Mouse (Mus musculus) megakaryocyte, embryonic 14.5 days (primary cell): ENCODE measurements around the gene Dlgap3. TPM values are rescaled to one million over a fixed set of nuclear protein-coding genes. Genes with fewer than 3 reads are reported as not detected.

Experiments
- H3K27me3 ChIP-seq: replicated peaks from 2 replicates; pipeline ENCODE3; 2012; ENCODE audit warnings: inconsistent platforms
- H3K36me3 ChIP-seq: replicated peaks from 2 replicates; pipeline ENCODE3; 2012; ENCODE audit warnings: low read length, inconsistent platforms, mixed read lengths
- H3K4me1 ChIP-seq: 2 replicates; pipeline ENCODE4 v1.6.1; 2012; ENCODE audit warnings: inconsistent platforms
- H3K4me3 ChIP-seq: replicated peaks from 2 replicates; pipeline ENCODE3; 2012; ENCODE audit warnings: moderate library complexity, mild to moderate bottlenecking, inconsistent platforms
- H3K9me3 ChIP-seq: 2 replicates; pipeline ENCODE4 v1.6.1; 2012; ENCODE audit warnings: inconsistent platforms
- FLI1 ChIP-seq: IDR thresholded peaks from 2 replicates; pipeline ENCODE4 v1.6.1; 2012; ENCODE audit warnings: low read length, inconsistent platforms, mixed read lengths
- GATA1 ChIP-seq: IDR thresholded peaks from 3 replicates; pipeline ENCODE4 v1.6.1; 2012; ENCODE audit warnings: mixed read lengths, low read length, inconsistent platforms, borderline replicate concordance
- polyA plus RNA-seq: library from polyadenylated mRNA; stranded (reverse); fragments of >175 nt; gene quantifications from 2 replicates; pipeline ENCODE4 v1.2.3, GENCODE M21; 2012; ENCODE audit warnings: low replicate concordance; ENCODE audit not compliant: insufficient read depth

The Dlgap3 gene
- polyA plus RNA-seq, 1 experiment = 0.07 TPM

- H3K4me3 ChIP-seq = no peak overlapping the region
- H3K36me3 ChIP-seq = no peaks in the 10 kb centered on the region
- H3K27me3 ChIP-seq = peaks cover 62% of the 10 kb centered on the region
- TF ChIP-seq GATA1 (no peak), FLI1 (no peak)
- H3K4me1 ChIP-seq = no peaks in the 10 kb centered on the region; the same call in 1 of the 2 replicates
- H3K9me3 ChIP-seq = no peaks in the 10 kb centered on the region
Measured at GRCm38 (mm10) chr4:127214510-127214909, 45.5 kb downstream of the Dlgap3 start.

GRCm38 (mm10) chr4:127215103-127215502, 46.1 kb downstream of the Dlgap3 start:
- H3K27me3 ChIP-seq = peaks cover 62% of the 10 kb centered on the region
- no peaks in the 10 kb centered on the region for H3K36me3 ChIP-seq
- H3K4me1 ChIP-seq = no peaks in the 10 kb centered on the region
- no peaks in the 10 kb centered on the region for H3K9me3 ChIP-seq
- no peak overlapping the region for H3K4me3 ChIP-seq
- no peak for TF ChIP-seq FLI1
- no peak for TF ChIP-seq GATA1

DNA sequence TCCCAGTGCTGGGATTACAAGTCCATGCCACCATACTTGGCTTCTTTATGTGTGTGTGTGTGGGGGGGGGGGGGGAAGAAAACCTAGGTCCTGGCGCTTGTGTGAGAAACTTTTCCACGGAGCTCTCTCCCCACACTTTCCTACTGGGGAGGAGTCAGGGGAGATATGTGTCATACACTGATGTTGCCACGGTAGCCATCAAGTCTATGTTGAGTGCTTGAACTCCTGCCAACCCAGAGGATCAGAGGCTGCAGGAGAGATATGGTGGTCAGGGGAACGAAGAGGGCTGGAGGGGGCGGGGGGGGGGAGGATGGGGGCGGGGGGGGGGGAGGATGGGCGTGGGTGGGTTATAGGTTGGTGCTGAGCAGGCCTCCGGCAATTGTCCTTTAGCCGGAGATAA, 46.8 kb downstream of the Dlgap3 start:
- Histone ChIP-seq H3K4me1 (no peaks in the 10 kb centered on the region), H3K36me3 (no peaks in the 10 kb centered on the region), H3K9me3 (peaks cover 6% of the 10 kb centered on the region), H3K27me3 (peaks cover 61% of the 10 kb centered on the region), H3K4me3 (no peak overlapping the region)
- TF ChIP-seq FLI1 = no peak
- TF ChIP-seq GATA1 = no peak

DNA sequence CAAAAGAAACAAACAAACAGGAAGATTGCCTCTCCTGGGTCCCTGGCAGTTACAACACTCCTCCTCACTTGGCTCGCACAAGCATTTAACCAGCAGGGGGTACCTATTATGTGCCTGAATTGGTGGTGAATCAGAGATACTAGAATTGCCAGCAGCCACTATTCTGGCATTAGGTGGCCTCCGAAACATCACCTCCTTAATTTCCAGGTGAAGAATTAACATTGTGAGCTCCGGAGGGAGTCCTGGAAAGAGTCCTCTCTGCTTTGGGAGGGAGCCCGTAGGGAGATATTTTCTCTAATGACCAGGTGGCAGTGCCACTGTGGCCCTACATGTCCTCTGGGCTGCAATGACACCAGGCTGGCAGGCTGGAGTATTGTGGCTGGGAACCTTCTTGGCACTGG, 47.2 kb downstream of the Dlgap3 start:
- no peak overlapping the region for H3K4me3 ChIP-seq
- H3K9me3 ChIP-seq = peaks cover 7% of the 10 kb centered on the region
- TF ChIP-seq FLI1 = no peak
- no peak for TF ChIP-seq GATA1
- no peaks in the 10 kb centered on the region for H3K4me1 ChIP-seq
- peaks cover 58% of the 10 kb centered on the region for H3K27me3 ChIP-seq
- H3K36me3 ChIP-seq = no peaks in the 10 kb centered on the region

DNA sequence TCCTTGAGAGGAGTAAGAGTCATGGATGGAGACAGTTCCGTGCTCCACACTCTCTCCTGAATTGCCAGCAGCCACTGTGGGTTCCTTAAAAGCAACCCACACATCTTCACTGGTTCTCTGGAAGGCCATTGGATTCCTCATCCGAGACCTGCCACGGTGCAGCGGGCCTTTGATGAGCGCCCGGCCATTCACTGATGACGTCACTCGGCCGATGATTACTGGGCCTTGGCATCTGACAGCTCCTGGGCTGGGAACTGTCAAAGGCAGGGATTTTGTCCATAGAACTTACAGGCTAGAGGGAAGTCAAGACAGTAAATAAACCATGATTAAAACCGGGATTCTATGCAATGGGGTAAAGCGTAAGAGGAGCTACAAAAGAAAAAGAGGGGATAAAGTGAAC, 48.0 kb downstream of the Dlgap3 start:
- Histone ChIP-seq H3K9me3 (peaks cover 7% of the 10 kb centered on the region), H3K36me3 (no peaks in the 10 kb centered on the region), H3K4me3 (no peak overlapping the region), H3K27me3 (peaks cover 53% of the 10 kb centered on the region), H3K4me1 (no peaks in the 10 kb centered on the region)
- TF ChIP-seq FLI1 (no peak), GATA1 (no peak)

DNA sequence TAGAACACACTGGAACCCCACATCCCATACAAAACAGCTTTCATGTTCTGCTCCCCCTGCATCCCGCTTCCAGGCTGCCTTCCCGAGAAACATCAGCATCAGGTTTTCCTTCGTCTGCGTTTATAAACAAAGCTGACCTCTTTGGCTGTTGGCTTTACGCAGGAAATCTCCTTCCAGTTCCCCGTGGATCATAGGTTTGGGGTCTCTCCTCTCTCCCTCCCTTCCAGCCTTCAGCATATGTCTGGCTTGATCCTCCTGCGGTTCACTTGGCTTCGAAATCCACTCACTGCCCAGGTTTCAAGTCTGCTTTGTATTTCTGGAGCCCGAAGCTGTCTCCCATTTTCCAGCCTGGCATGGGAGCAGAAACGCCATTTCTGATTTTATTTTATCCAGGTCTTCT, 54.3 kb downstream of the Dlgap3 start:
- H3K27me3 ChIP-seq = peaks cover 57% of the 10 kb centered on the region
- H3K4me3 ChIP-seq = no peak overlapping the region
- H3K4me1 ChIP-seq = peaks cover 4% of the 10 kb centered on the region; the same call in 1 of the 2 replicates
- no peaks in the 10 kb centered on the region for H3K36me3 ChIP-seq
- TF ChIP-seq GATA1 = no peak
- TF ChIP-seq FLI1 = no peak
- H3K9me3 ChIP-seq = peaks cover 7% of the 10 kb centered on the region

GRCm38 (mm10) chr4:127223755-127224154, 54.8 kb downstream of the Dlgap3 start:
- Histone ChIP-seq H3K27me3 (peaks cover 60% of the 10 kb centered on the region), H3K9me3 (peaks cover 7% of the 10 kb centered on the region), H3K4me1 (peaks cover 4% of the 10 kb centered on the region), H3K36me3 (no peaks in the 10 kb centered on the region), H3K4me3 (no peak overlapping the region)
- TF ChIP-seq GATA1 = no peak
- no peak for TF ChIP-seq FLI1

GRCm38 (mm10) chr4:127224444-127225100, 55.6 kb downstream of the Dlgap3 start:
- peaks cover 68% of the 10 kb centered on the region for H3K27me3 ChIP-seq
- peaks cover 7% of the 10 kb centered on the region for H3K9me3 ChIP-seq
- TF ChIP-seq GATA1 (no peak), FLI1 (no peak)
- peaks cover 4% of the 10 kb centered on the region for H3K4me1 ChIP-seq
- no peaks in the 10 kb centered on the region for H3K36me3 ChIP-seq
- no peak overlapping the region for H3K4me3 ChIP-seq

DNA sequence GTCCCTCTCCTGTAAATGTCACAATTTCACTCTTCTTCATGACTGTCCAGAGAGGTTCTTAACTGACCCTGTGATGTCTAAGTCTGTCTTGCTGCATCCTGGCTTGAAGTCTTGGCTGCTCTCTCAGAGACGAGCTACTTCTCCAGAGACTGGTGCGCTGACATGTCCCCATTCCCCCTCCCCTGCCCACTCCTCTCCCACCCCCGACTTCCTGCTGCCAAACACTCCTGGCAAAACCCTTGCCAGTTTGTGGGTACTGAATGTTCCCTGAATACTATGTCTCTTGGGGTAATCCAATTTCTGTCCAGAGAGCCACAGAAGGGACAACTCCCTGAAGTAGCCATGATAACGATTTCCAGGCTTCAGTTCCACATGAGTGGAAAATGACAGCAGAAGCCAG, 57.1 kb downstream of the Dlgap3 start:
- Histone ChIP-seq H3K27me3 (peaks cover 72% of the 10 kb centered on the region), H3K36me3 (no peaks in the 10 kb centered on the region), H3K4me3 (no peak overlapping the region), H3K9me3 (no peaks in the 10 kb centered on the region), H3K4me1 (peaks cover 4% of the 10 kb centered on the region)
- TF ChIP-seq GATA1 (no peak), FLI1 (no peak)

GRCm38 (mm10) chr4:127227051-127227673, 58.2 kb downstream of the Dlgap3 start:
- Histone ChIP-seq H3K9me3 (no peaks in the 10 kb centered on the region), H3K4me3 (no peak overlapping the region), H3K4me1 (peaks cover 4% of the 10 kb centered on the region), H3K27me3 (peaks cover 81% of the 10 kb centered on the region), H3K36me3 (no peaks in the 10 kb centered on the region)
- TF ChIP-seq GATA1 (no peak), FLI1 (no peak)

GRCm38 (mm10) chr4:127232028-127232427, 63.0 kb downstream of the Dlgap3 start:
- Histone ChIP-seq H3K4me3 (no peak overlapping the region), H3K36me3 (no peaks in the 10 kb centered on the region), H3K27me3 (peaks cover 82% of the 10 kb centered on the region), H3K9me3 (no peaks in the 10 kb centered on the region), H3K4me1 (peaks cover 18% of the 10 kb centered on the region)
- TF ChIP-seq FLI1 = no peak
- TF ChIP-seq GATA1 = no peak
